Mouse (Mus musculus) stomach, embryonic 14.5 days (tissue): ENCODE data around the gene Nmbr. TPM values are rescaled to one million over a fixed set of nuclear protein-coding genes. Genes with fewer than 3 reads are reported as not detected.
A peak's percentile ranks its signal among the peaks of the same experiment; 100 is the strongest.

Source experiments
- ATAC-seq: fragments of 200-750 bp; cut with Nextera tagmentation; 2 replicates; pipeline ENCODE4 v1.8.0; 2017; ENCODE audit warnings: low read depth, moderate TSS enrichment; ENCODE audit not compliant: insufficient number of reproducible peaks, insufficient read depth, low FRiP score
- H3K27ac ChIP-seq: fragments of 300-500 bp; sonication (generic); 2 replicates; pipeline ENCODE4 v1.5.1; 2014; ENCODE audit warnings: mild to moderate bottlenecking, low read length, moderate library complexity, mixed read lengths
- H3K27me3 ChIP-seq: fragments of 300-500 bp; sonication (generic); 2 replicates; pipeline ENCODE4 v1.6.1; 2014; ENCODE audit warnings: low read length, control low read depth, mixed read lengths; ENCODE audit not compliant: control insufficient read depth, insufficient read depth
- H3K36me3 ChIP-seq: fragments of 300-500 bp; sonication (generic); 2 replicates; pipeline ENCODE4 v1.6.1; 2014; ENCODE audit warnings: mild to moderate bottlenecking, control low read depth, low read length, moderate library complexity, mixed read lengths; ENCODE audit not compliant: control insufficient read depth, insufficient read depth
- H3K4me1 ChIP-seq: fragments of 300-500 bp; sonication (generic); 2 replicates; pipeline ENCODE4 v1.6.1; 2014; ENCODE audit warnings: low read length, control low read depth, mixed read lengths; ENCODE audit not compliant: control insufficient read depth, insufficient read depth
- H3K4me2 ChIP-seq: fragments of 300-500 bp; sonication (generic); replicated peaks from 2 replicates; pipeline ENCODE4 v1.6.1; 2014; ENCODE audit warnings: low read depth, low read length, control low read depth
- H3K4me3 ChIP-seq: fragments of 300-500 bp; sonication (generic); 2 replicates; pipeline ENCODE4 v1.5.1; 2014; ENCODE audit warnings: low read depth, low read length, control low read depth
- H3K9ac ChIP-seq: fragments of 300-500 bp; sonication (generic); replicated peaks from 2 replicates; pipeline ENCODE4 v1.6.1; 2014; ENCODE audit warnings: low read depth, mild to moderate bottlenecking, control low read depth, low read length, moderate library complexity, mixed read lengths
- H3K9me3 ChIP-seq: fragments of 300-500 bp; sonication (generic); 2 replicates; pipeline ENCODE4 v1.6.1; 2016; ENCODE audit warnings: low read depth, low read length, control low read depth; ENCODE audit not compliant: control insufficient read depth
- WGBS: fragments of 180-500 bp; shearing (Covaris S2); extraction: QIAGEN DNeasy Blood & Tissue Kit; methylation state at CpG from one replicate; pipeline ENCODE4 v1.1.7; 2014; 5-methylcytosine and 5-hydroxymethylcytosine counted together
- polyA plus RNA-seq: library from polyadenylated mRNA; unstranded; fragments of >200 nt; fragmentation: Nextera tagmentation; extraction: Ambion mirVana; gene quantifications from 2 replicates; pipeline ENCODE4 v1.2.1, GENCODE M21; 2014

Nmbr gene
- polyA plus RNA-seq, 1 experiment from 2014 or later = 0.42 TPM

DNA sequence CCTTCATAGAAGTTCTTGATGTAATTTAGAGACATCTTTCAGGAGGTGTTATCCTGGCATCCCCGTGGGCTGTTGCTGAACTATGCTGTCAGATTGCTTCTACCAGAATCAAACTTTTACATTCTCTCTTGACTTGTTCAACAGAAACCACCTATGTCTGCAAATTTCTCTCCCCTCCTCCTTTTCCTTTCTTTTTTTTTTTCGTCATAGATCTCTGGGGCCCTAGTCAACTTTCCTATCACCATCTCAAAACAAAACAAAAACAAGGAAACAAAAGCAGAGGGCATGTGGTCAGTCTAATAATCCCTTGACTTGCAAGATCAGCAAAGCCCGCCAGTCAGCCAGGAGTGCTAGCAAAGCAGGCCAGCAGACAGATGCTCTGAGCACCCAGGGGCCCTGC, 12.7 kb downstream of the Nmbr start, which contains the start of gene Gje1:
Gje1 (minus strand) TSS at position 101 of the 400 bp plus-strand sequence.
- H3K4me1 ChIP-seq = no peaks in the 10 kb centered on the region
- no peaks in the 10 kb centered on the region for H3K9me3 ChIP-seq
- H3K27me3 ChIP-seq = no peaks in the 10 kb centered on the region
- no peak within 1 kb of the TSS for H3K9ac ChIP-seq
- no peak within 1 kb of the TSS for H3K27ac ChIP-seq
- ATAC-seq = no peak
- no peak within 1 kb of the TSS for H3K4me3 ChIP-seq
- H3K4me2 ChIP-seq = no peak within 1 kb of the TSS
- H3K36me3 ChIP-seq = no peaks in the 10 kb centered on the region
- WGBS = 61% methylated on average over 3 of the region's 3 CpGs

DNA sequence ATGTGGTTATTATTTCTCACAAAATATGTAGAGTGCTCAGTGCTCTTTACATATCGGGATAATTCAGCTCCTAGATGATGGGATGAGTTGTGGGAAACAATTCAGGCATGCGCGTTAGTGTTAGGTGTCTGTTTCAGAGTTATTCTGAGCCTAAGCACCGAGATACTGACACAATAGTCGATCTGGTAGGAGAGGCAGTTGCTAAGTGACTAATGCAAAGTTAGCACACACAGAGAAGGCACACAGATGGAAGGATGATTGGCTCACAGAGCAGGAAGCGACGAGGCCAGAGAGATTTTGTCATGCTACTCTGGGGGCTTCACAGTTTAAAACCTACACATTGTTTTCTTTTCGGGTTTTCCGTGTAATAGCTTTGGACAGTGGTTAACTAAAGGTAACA, 20.3 kb downstream of the Nmbr start:
- Histone ChIP-seq H3K4me3 (no peak overlapping the region), H3K27ac (no peak overlapping the region), H3K9me3 (no peaks in the 10 kb centered on the region), H3K36me3 (no peaks in the 10 kb centered on the region), H3K9ac (no peak overlapping the region), H3K4me1 (no peaks in the 10 kb centered on the region), H3K27me3 (no peaks in the 10 kb centered on the region), H3K4me2 (no peak overlapping the region)
- 70% methylated on average over 9 of the region's 9 CpGs for WGBS
- no peak for ATAC-seq

DNA sequence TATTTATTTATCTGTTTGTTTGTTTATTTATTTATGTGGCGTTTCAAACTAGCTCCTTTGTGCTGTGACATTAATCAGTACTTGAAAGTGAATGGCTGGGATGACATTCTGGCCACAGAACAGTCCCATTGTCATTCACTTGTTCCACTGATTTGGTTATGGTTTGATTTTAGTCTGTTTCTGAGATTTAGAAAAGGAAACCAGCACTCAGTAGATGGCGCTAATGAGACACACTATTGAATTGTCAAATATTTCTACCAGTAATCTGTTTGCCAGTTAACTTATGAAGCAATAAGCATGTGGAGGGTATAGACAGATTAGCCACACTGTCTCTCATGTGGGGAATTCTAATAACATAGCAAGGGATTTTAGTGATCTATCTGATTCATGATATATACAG, 28.9 kb downstream of the Nmbr start:
- WGBS = 6% methylated on average over 2 of the region's 2 CpGs
- Histone ChIP-seq H3K4me3 (no peak overlapping the region), H3K9me3 (no peaks in the 10 kb centered on the region), H3K9ac (no peak overlapping the region), H3K4me1 (no peaks in the 10 kb centered on the region), H3K4me2 (no peak overlapping the region), H3K27ac (no peak overlapping the region), H3K36me3 (no peaks in the 10 kb centered on the region), H3K27me3 (no peaks in the 10 kb centered on the region)
- ATAC-seq = no peak

DNA sequence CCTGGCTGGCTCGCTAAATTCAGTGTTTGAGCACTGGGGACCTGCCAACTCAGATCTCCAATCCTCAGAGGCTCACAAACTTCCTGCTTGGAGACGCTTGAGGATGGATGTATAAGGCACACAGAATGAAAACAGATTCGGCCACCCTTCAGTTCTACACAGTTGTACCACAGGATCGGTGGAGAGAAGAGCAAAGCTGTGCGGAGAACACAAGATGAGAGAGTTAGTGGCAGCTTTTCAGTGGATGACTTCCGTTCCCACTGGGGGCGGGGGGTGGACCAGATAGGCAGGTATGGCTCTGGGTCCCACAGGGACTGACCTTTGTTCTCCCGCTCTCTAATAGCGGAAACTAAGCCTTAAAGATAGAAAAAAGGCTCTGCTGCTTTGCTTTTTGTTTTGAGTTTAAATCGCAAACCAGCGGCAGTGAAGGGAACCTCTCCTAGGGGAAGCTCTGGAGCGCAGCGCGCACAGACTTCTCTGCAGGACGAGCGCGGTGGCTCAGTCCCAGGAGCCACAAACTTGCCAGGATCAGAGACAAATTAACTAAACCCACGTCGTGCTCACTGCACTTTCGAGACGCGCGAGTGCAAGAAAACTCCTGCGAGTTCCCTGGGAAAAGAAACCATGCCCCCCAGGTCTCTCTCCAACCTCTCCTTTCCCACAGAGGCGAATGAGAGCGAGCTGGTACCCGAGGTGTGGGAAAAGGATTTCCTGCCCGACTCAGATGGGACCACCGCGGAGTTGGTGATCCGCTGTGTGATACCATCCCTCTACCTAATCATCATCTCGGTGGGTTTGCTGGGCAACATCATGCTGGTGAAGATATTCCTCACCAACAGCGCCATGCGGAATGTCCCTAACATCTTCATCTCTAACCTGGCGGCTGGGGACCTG, 54.5 kb downstream of the Nmbr start:
- Histone ChIP-seq H3K4me1 (no peaks in the 10 kb centered on the region), H3K36me3 (no peaks in the 10 kb centered on the region), H3K9ac (no peak overlapping the region), H3K9me3 (no peaks in the 10 kb centered on the region), H3K4me3 (peak overlapping the region; percentile 30), H3K27ac (no peak overlapping the region), H3K27me3 (no peaks in the 10 kb centered on the region), H3K4me2 (peak overlapping the region; percentile 65)
- ATAC-seq = no peak
- WGBS = 3% methylated on average over 35 of the region's 35 CpGs

DNA sequence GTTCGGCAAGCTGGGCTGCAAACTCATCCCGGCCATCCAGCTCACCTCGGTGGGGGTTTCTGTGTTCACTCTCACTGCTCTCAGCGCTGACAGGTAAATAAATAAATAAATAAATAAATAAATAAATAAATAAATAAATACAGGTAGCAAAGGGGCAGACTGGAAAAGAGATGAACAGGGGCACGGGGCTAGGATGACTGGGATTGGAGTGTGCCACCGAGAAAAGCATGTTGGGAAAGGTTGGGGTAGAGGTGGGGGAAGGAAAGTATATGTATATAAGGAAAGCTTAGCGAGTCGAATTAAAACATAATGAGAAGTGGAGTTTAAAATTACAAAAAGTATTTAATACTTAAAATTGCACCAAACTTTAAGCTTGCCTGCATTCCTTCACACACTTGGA, 55.2 kb downstream of the Nmbr start:
- 22% methylated on average over 8 of the region's 8 CpGs for WGBS
- Histone ChIP-seq H3K27me3 (no peaks in the 10 kb centered on the region), H3K4me3 (peak overlapping the region; percentile 30), H3K4me1 (no peaks in the 10 kb centered on the region), H3K9me3 (no peaks in the 10 kb centered on the region), H3K9ac (no peak overlapping the region), H3K4me2 (peak overlapping the region; percentile 65), H3K27ac (no peak overlapping the region), H3K36me3 (no peaks in the 10 kb centered on the region)
- no peak for ATAC-seq

DNA sequence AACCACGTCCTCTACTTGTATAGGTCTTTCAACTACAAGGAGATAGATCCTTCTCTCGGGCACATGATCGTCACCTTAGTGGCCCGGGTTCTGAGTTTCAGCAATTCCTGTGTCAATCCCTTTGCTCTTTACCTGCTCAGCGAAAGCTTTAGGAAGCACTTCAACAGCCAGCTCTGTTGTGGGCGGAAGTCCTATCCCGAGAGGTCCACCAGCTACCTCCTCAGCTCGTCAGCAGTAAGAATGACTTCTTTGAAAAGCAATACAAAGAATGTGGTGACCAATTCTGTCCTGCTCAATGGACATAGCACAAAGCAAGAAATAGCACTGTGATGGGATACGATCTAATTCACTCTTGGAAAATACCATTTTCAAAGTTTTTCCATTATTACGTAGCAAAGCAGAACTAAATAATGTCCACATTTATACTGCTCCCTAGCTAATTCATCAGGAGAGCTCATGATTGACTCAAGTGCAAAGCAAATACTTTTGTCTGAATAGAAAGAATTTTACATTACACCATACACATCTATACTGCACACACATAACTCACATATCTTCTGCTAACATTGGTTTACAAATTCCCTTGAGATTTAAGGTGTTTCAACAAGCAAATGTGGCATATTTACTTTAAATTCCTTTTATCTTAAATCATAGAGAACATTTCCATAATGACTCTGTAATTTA, 65.0 kb downstream of the Nmbr start:
- Histone ChIP-seq H3K4me1 (no peaks in the 10 kb centered on the region), H3K27ac (no peak overlapping the region), H3K4me3 (no peak overlapping the region), H3K4me2 (no peak overlapping the region), H3K36me3 (no peaks in the 10 kb centered on the region), H3K9ac (no peak overlapping the region), H3K27me3 (no peaks in the 10 kb centered on the region), H3K9me3 (no peaks in the 10 kb centered on the region)
- WGBS = 86% methylated on average over 10 of the region's 10 CpGs
- ATAC-seq = no peak

DNA sequence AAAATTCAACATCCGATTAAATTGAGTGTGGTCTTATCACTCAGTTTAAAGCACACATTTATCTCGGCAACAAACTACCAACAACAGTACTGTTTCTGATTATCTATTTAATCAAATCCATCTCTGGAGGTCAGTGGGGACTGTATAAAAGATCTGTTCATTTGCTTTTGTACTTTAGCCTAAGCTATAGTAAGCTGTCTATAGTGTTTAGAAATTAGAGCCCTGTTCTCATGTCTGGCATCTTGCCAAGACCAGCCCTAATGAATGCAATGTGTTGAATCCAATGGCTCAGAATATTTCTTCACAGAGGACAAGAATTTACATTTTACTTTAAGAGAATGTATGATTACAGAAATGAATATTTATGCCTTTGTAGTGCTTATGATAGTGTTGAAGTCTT, 69.1 kb downstream of the Nmbr start:
- no peaks in the 10 kb centered on the region for H3K9me3 ChIP-seq
- H3K4me2 ChIP-seq = no peak overlapping the region
- H3K27ac ChIP-seq = no peak overlapping the region
- no peaks in the 10 kb centered on the region for H3K4me1 ChIP-seq
- WGBS = 45% methylated on average over 2 of the region's 2 CpGs
- no peak overlapping the region for H3K4me3 ChIP-seq
- no peak overlapping the region for H3K9ac ChIP-seq
- H3K36me3 ChIP-seq = no peaks in the 10 kb centered on the region
- no peaks in the 10 kb centered on the region for H3K27me3 ChIP-seq
- ATAC-seq = 0 out of 2 replicates have a peak, but pooled peaks have one; percentile 37

DNA sequence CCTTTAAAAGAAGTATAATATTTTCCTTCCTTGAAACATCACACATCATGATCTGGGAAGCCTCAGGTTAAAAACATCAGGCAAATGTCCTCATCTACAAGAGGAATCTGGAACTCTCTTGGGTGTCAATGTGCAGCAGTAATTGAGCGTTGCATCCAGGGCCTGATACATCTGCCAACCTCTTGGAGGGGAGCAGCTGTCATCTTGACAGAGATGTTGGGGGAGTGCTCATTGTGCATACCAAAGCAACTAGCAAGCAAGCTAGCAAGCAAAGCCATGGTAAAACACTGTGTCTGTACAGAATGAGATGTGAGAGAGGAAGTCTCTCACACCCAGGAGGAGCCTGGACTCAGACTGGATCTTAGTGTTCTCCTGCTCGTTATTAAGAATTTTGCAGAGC, 84.6 kb downstream of the Nmbr start:
- H3K27ac ChIP-seq = no peak overlapping the region
- no peak overlapping the region for H3K4me3 ChIP-seq
- no peaks in the 10 kb centered on the region for H3K4me1 ChIP-seq
- H3K27me3 ChIP-seq = no peaks in the 10 kb centered on the region
- H3K36me3 ChIP-seq = no peaks in the 10 kb centered on the region
- H3K9me3 ChIP-seq = no peaks in the 10 kb centered on the region
- H3K9ac ChIP-seq = no peak overlapping the region
- no peak overlapping the region for H3K4me2 ChIP-seq
- ATAC-seq = no peak
- 68% methylated on average over 2 of the region's 2 CpGs for WGBS
